Mouse (Mus musculus): ENCODE data around the gene Ide. TPM values are rescaled to one million over a fixed set of nuclear protein-coding genes. Genes with fewer than 3 reads are reported as not detected.

Gene Ide
- polyA plus RNA-seq, 2 experiments = 10.6 to 31.3 TPM

GRCm38 (mm10) chr19:37304866-37305265 is 32.8 kb downstream of the Ide start:
- Histone ChIP-seq H3K27ac (no peak overlapping the region), H3K27me3 (ENCODE audit: control insufficient read depth, insufficient read depth, low read length) (no peaks in the 10 kb centered on the region), H3K4me3 (ENCODE audit: insufficient read depth in 1 of 2, low read depth in 2 of 2, low read length in 2 of 2) (no peak overlapping the region), H3K9ac (replicated peaks) (no peak overlapping the region), H3K4me1 (replicated peaks; ENCODE audit: control insufficient read depth in 2 of 2, insufficient read depth in 2 of 2, low read length in 1 of 2) (no peaks in the 10 kb centered on the region), H3K36me3 (replicated peaks; ENCODE audit: control insufficient read depth, insufficient read depth, low read depth) (peaks cover 5% of the 10 kb centered on the region; the same call in 1 of the 2 replicates), H3K4me2 (ENCODE audit: low read depth) (no peak overlapping the region), H3K9me3 (ENCODE audit: control insufficient read depth, low read length) (no peaks in the 10 kb centered on the region)
- no peak for ATAC-seq (ENCODE audit: insufficient read depth)
- no peak for TF ChIP-seq CTCF (IDR thresholded peaks at IDR 0.05; ENCODE audit: low read depth)
- no peak for TF ChIP-seq EP300 (IDR thresholded peaks at IDR 0.05; ENCODE audit: low read depth)
- no peak for DNase-seq (ENCODE audit: low read depth in 3 of 3, low spot score in 3 of 3)
- WGBS (ENCODE audit: insufficient replicate concordance) = 89% methylated on average over 5 of the region's 5 CpGs

- DNase-seq (ENCODE audit: low read depth in 3 of 3, low spot score in 3 of 3) (no peak), ATAC-seq (ENCODE audit: insufficient read depth) (no peak)
- H3K27ac ChIP-seq = no peak overlapping the region
- H3K27me3 ChIP-seq (ENCODE audit: control insufficient read depth, insufficient read depth, low read length) = no peaks in the 10 kb centered on the region
- no peak overlapping the region for H3K9ac ChIP-seq (replicated peaks)
- H3K4me2 ChIP-seq (ENCODE audit: low read depth) = no peak overlapping the region
- no peaks in the 10 kb centered on the region for H3K9me3 ChIP-seq (ENCODE audit: control insufficient read depth, low read length)
- no peaks in the 10 kb centered on the region for H3K4me1 ChIP-seq (replicated peaks; ENCODE audit: control insufficient read depth in 2 of 2, insufficient read depth in 2 of 2, low read length in 1 of 2)
- TF ChIP-seq EP300 (IDR thresholded peaks at IDR 0.05; ENCODE audit: low read depth) = no peak
- TF ChIP-seq CTCF (IDR thresholded peaks at IDR 0.05; ENCODE audit: low read depth) = no peak
- WGBS (ENCODE audit: insufficient replicate concordance) = 74% methylated on average over 4 of the region's 4 CpGs
- H3K36me3 ChIP-seq (replicated peaks; ENCODE audit: control insufficient read depth, insufficient read depth, low read depth) = peaks cover 2% of the 10 kb centered on the region; the same call in 1 of the 2 replicates
- H3K4me3 ChIP-seq (ENCODE audit: insufficient read depth in 1 of 2, low read depth in 2 of 2, low read length in 2 of 2) = no peak overlapping the region
Measured at GRCm38 (mm10) chr19:37304006-37304405, 33.6 kb downstream of the Ide start.

GRCm38 (mm10) chr19:37301733-37302132 is 35.9 kb downstream of the Ide start:
- 83% methylated on average over 3 of the region's 3 CpGs for WGBS (ENCODE audit: insufficient replicate concordance)
- no peak overlapping the region for H3K4me2 ChIP-seq (ENCODE audit: low read depth)
- ATAC-seq (ENCODE audit: insufficient read depth) (no peak), DNase-seq (ENCODE audit: low read depth in 3 of 3, low spot score in 3 of 3) (no peak)
- H3K4me3 ChIP-seq (ENCODE audit: insufficient read depth in 1 of 2, low read depth in 2 of 2, low read length in 2 of 2) = no peak overlapping the region
- H3K9me3 ChIP-seq (ENCODE audit: control insufficient read depth, low read length) = no peaks in the 10 kb centered on the region
- H3K9ac ChIP-seq (replicated peaks) = no peak overlapping the region
- H3K27me3 ChIP-seq (ENCODE audit: control insufficient read depth, insufficient read depth, low read length) = no peaks in the 10 kb centered on the region
- no peak overlapping the region for H3K27ac ChIP-seq
- TF ChIP-seq CTCF (IDR thresholded peaks at IDR 0.05; ENCODE audit: low read depth) (no peak), EP300 (IDR thresholded peaks at IDR 0.05; ENCODE audit: low read depth) (no peak)
- H3K36me3 ChIP-seq (replicated peaks; ENCODE audit: control insufficient read depth, insufficient read depth, low read depth) = 0 out of 2 replicates have a peak, but pooled peaks cover 2% of the 10 kb centered on the region
- H3K4me1 ChIP-seq (replicated peaks; ENCODE audit: control insufficient read depth in 2 of 2, insufficient read depth in 2 of 2, low read length in 1 of 2) = no peaks in the 10 kb centered on the region

DNA sequence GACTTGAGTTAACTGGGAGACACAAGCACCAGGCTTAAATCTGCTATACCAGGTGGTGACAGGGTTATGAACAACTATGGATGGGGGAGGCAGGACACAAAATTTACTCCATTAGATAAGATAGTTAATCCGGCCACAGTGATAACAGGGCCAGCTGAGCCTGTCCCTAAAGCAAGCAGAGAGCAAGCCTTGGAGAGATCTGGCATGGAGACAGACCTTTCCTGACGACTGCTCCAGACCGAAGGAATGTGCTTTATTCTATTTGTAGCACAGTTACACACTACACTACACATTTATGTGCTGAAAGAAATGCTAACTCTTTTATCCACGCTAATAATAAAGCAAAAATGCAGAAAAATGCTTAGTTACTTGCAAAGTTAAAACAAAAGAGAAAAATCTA is 46.0 kb downstream of the Ide start:
- Histone ChIP-seq H3K9ac (replicated peaks) (no peak overlapping the region), H3K4me3 (ENCODE audit: insufficient read depth in 1 of 2, low read depth in 2 of 2, low read length in 2 of 2) (no peak overlapping the region), H3K36me3 (replicated peaks; ENCODE audit: control insufficient read depth, insufficient read depth, low read depth) (peaks cover 3% of the 10 kb centered on the region; the same call in 1 of the 2 replicates), H3K27ac (no peak overlapping the region), H3K4me2 (ENCODE audit: low read depth) (no peak overlapping the region), H3K27me3 (ENCODE audit: control insufficient read depth, insufficient read depth, low read length) (no peaks in the 10 kb centered on the region), H3K4me1 (replicated peaks; ENCODE audit: control insufficient read depth in 2 of 2, insufficient read depth in 2 of 2, low read length in 1 of 2) (no peaks in the 10 kb centered on the region), H3K9me3 (ENCODE audit: control insufficient read depth, low read length) (no peaks in the 10 kb centered on the region)
- ATAC-seq (ENCODE audit: insufficient read depth) (no peak), DNase-seq (ENCODE audit: low read depth in 3 of 3, low spot score in 3 of 3) (no peak)
- WGBS (ENCODE audit: insufficient replicate concordance) = 65% methylated on average over 4 of the region's 4 CpGs
- no peak for TF ChIP-seq EP300 (IDR thresholded peaks at IDR 0.05; ENCODE audit: low read depth)
- no peak for TF ChIP-seq CTCF (IDR thresholded peaks at IDR 0.05; ENCODE audit: low read depth)

DNA sequence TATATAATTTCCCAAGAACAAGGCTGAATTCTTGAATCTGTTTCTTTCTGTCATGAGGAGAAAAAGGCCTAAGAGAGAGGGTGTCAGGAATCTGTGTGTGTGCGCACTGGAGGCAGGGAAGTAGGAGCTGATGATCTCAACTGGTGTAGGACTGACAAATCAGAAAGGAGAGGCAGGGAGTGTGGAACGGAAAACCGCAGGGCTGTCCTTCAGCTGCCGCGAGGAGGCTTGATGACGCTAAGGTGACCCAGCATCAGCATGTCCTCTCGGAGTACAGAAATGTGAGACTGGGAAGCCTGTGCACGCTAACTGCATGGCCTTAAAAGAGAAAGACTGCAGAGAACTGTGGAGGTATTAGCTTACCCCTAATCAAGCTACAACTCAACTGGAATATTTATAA is 46.7 kb downstream of the Ide start:
- H3K4me1 ChIP-seq (replicated peaks; ENCODE audit: control insufficient read depth in 2 of 2, insufficient read depth in 2 of 2, low read length in 1 of 2) = no peaks in the 10 kb centered on the region
- H3K36me3 ChIP-seq (replicated peaks; ENCODE audit: control insufficient read depth, insufficient read depth, low read depth) = peaks cover 3% of the 10 kb centered on the region; the same call in 1 of the 2 replicates
- no peak for TF ChIP-seq CTCF (IDR thresholded peaks at IDR 0.05; ENCODE audit: low read depth)
- TF ChIP-seq EP300 (IDR thresholded peaks at IDR 0.05; ENCODE audit: low read depth) = no peak
- 77% methylated on average over 8 of the region's 8 CpGs for WGBS (ENCODE audit: insufficient replicate concordance)
- no peaks in the 10 kb centered on the region for H3K9me3 ChIP-seq (ENCODE audit: control insufficient read depth, low read length)
- H3K27ac ChIP-seq = no peak overlapping the region
- no peak for DNase-seq (ENCODE audit: low read depth in 3 of 3, low spot score in 3 of 3)
- H3K9ac ChIP-seq (replicated peaks) = no peak overlapping the region
- no peak for ATAC-seq (ENCODE audit: insufficient read depth)
- H3K4me2 ChIP-seq (ENCODE audit: low read depth) = no peak overlapping the region
- no peak overlapping the region for H3K4me3 ChIP-seq (ENCODE audit: insufficient read depth in 1 of 2, low read depth in 2 of 2, low read length in 2 of 2)
- no peaks in the 10 kb centered on the region for H3K27me3 ChIP-seq (ENCODE audit: control insufficient read depth, insufficient read depth, low read length)

All from liver, embryonic 14.5 days (tissue).